15 mouse cellular contexts compared by ENCODE assay signal in genomic region chr11:117299741-117300140, GRCm38 (mm10).
DNase-seq lines count a peak whose midpoint lies in the region; ATAC-seq and TF ChIP-seq lines count a peak whose summit lies in the region.
"Had no signal": no experiment of that assay in that cellular context is flagged by ENCODE, and none has a peak within 500 bp of the region (broad histone marks: within the 10 kb centered on the region; RNA-seq: fewer than 3 reads in every experiment).

No protein-coding gene starts in this region.

- H3K4me1 ChIP-seq in embryonic facial prominence, embryonic 13.5 days, result peaks cover 64% of the 10 kb centered on the region
- peaks cover 45% of the 10 kb centered on the region for H3K4me1 ChIP-seq in embryonic facial prominence, embryonic 10.5 days
- H3K4me1 ChIP-seq in liver, adult 2 months (ENCODE audit: control insufficient read depth, insufficient read depth, low read length), result peaks cover 21% of the 10 kb centered on the region
- H3K4me1 ChIP-seq in limb, embryonic 10.5 days, result peaks cover 44% of the 10 kb centered on the region

- no peak overlapping the region for H3K4me2 ChIP-seq in embryonic facial prominence, embryonic 13.5 days
- H3K4me2 ChIP-seq: embryonic facial prominence, embryonic 12.5 days; midbrain, embryonic 13.5 days; neural tube, embryonic 13.5 days had no signal

- TF ChIP-seq CTCF in liver, adult 2 months (IDR thresholded peaks at IDR 0.05; ENCODE audit: low read depth, low read length), result no peak

- H3K27me3 ChIP-seq in embryonic facial prominence, embryonic 13.5 days, result no peaks in the 10 kb centered on the region
- no peaks in the 10 kb centered on the region for H3K27me3 ChIP-seq in embryonic facial prominence, embryonic 10.5 days (replicated peaks; ENCODE audit: low read depth, poor library complexity, severe bottlenecking)
- H3K27me3 ChIP-seq in liver, adult 2 months (ENCODE audit: control insufficient read depth, insufficient read depth, low read length), result no peaks in the 10 kb centered on the region
- H3K27me3 ChIP-seq in limb, embryonic 10.5 days (ENCODE audit: low read depth, poor library complexity, severe bottlenecking), result no peaks in the 10 kb centered on the region
- H3K27me3 ChIP-seq: embryonic facial prominence, embryonic 12.5 days; midbrain, embryonic 13.5 days; neural tube, embryonic 13.5 days had no signal

- H3K9me3 ChIP-seq in embryonic facial prominence, embryonic 13.5 days, result no peaks in the 10 kb centered on the region
- 0 out of 2 replicates have a peak, but pooled peaks cover 2% of the 10 kb centered on the region for H3K9me3 ChIP-seq in embryonic facial prominence, embryonic 10.5 days
- no peaks in the 10 kb centered on the region for H3K9me3 ChIP-seq in limb, embryonic 10.5 days (replicated peaks)
- H3K9me3 ChIP-seq: embryonic facial prominence, embryonic 12.5 days; midbrain, embryonic 13.5 days; neural tube, embryonic 13.5 days had no signal

- peak overlapping the region; percentile 94 for H3K27ac ChIP-seq in embryonic facial prominence, embryonic 13.5 days
- H3K27ac ChIP-seq in embryonic facial prominence, embryonic 10.5 days (replicated peaks), result no peak overlapping the region
- no peak overlapping the region for H3K27ac ChIP-seq in liver, adult 2 months (replicated peaks; ENCODE audit: insufficient read depth, low read depth, low read length)
- H3K27ac ChIP-seq in limb, embryonic 10.5 days, result no peak overlapping the region
- H3K27ac ChIP-seq: midbrain, embryonic 13.5 days; neural tube, embryonic 13.5 days had no signal

- H3K36me3 ChIP-seq in embryonic facial prominence, embryonic 13.5 days, result peaks cover 41% of the 10 kb centered on the region
- peaks cover 91% of the 10 kb centered on the region for H3K36me3 ChIP-seq in embryonic facial prominence, embryonic 10.5 days (replicated peaks)
- H3K36me3 ChIP-seq in liver, adult 2 months (ENCODE audit: control insufficient read depth, insufficient read depth, low read length), result 0 out of 2 replicates have a peak, but pooled peaks cover 2% of the 10 kb centered on the region
- H3K36me3 ChIP-seq in limb, embryonic 10.5 days, result peaks cover 96% of the 10 kb centered on the region
- H3K36me3 ChIP-seq: midbrain, embryonic 13.5 days; neural tube, embryonic 13.5 days had no signal

- ATAC-seq in embryonic facial prominence, embryonic 13.5 days (ENCODE audit: insufficient number of reproducible peaks, insufficient read depth, low FRiP score, low TSS enrichment, low read depth), result no peak
- ATAC-seq in inflammation-experienced regulatory T-cells, adult 6 months, result peak; percentile 69
- no peak for ATAC-seq in cerebellum, adult (ENCODE audit: insufficient number of reproducible peaks, low FRiP score, low TSS enrichment)
- ATAC-seq: forebrain, embryonic 16.5 days; midbrain, embryonic 13.5 days had no signal

- 90% methylated on average over 6 of the region's 6 CpGs for WGBS in embryonic facial prominence, embryonic 13.5 days
- WGBS in embryonic facial prominence, embryonic 10.5 days, result 97% methylated on average over 6 of the region's 6 CpGs
- whole genome bisulfite sequencing in liver, adult 2 months, result 55% methylated on average over 6 of the region's 6 CpGs
- 95% methylated on average over 6 of the region's 6 CpGs for WGBS in limb, embryonic 10.5 days

- DNase-seq in embryonic facial prominence, embryonic 10.5 days (ENCODE audit: low spot score), result no peak
- DNase-seq in liver, adult 2 months (ENCODE audit: extremely low read depth, low read depth, low spot score), result peak; percentile 75
- no peak for DNase-seq in liver
- DNase-seq in thymus, postnatal 4 days, result peak; percentile 58
- DNase-seq in limb, embryonic 10.5 days (ENCODE audit: low spot score), result no peak
- DNase-seq: cerebellum, adult 8-10 months; gastrocnemius, postnatal 36 days; lung, postnatal 10 days had no signal

- H3K79me2 ChIP-seq in liver, adult 2 months (ENCODE audit: control insufficient read depth, insufficient read depth, low read length), result peaks cover 72% of the 10 kb centered on the region

- H3K4me3 ChIP-seq in embryonic facial prominence, embryonic 13.5 days, result no peak overlapping the region
- no peak overlapping the region for H3K4me3 ChIP-seq in embryonic facial prominence, embryonic 10.5 days
- no peak overlapping the region for H3K4me3 ChIP-seq in liver, adult 2 months (ENCODE audit: insufficient read depth, low read depth, low read length)
- H3K4me3 ChIP-seq in limb, embryonic 10.5 days, result no peak overlapping the region
- H3K4me3 ChIP-seq: embryonic facial prominence, embryonic 12.5 days; midbrain, embryonic 13.5 days; neural tube, embryonic 13.5 days had no signal

- no peak overlapping the region for H3K9ac ChIP-seq in embryonic facial prominence, embryonic 13.5 days
- H3K9ac ChIP-seq in liver, adult 2 months (ENCODE audit: low read depth, low read length), result no peak overlapping the region
- H3K9ac ChIP-seq: embryonic facial prominence, embryonic 12.5 days; midbrain, embryonic 13.5 days; neural tube, embryonic 13.5 days had no signal

- TF ChIP-seq POLR2A in liver, adult 2 months (IDR thresholded peaks at IDR 0.05; ENCODE audit: extremely low read depth, insufficient read depth, low read length), result no peak

Comparison
In these comparisons a context has a peak if more than half of its experiments do, and no peak if none do; other contexts are left out.
1. DNase-seq: peak in liver, adult 2 months (single experiment) and thymus, postnatal 4 days (single experiment); none in embryonic facial prominence, embryonic 10.5 days (single experiment), liver (single experiment) and limb, embryonic 10.5 days (single experiment).